Mouse (Mus musculus) megakaryocyte, embryonic 14.5 days (primary cell): ENCODE results near the gene Als2cr12. TPM values are rescaled to one million over a fixed set of nuclear protein-coding genes. Genes with fewer than 3 reads are reported as not detected.
"Not testable (repeated sequence)": the region's sequence is repeated elsewhere in the genome, so short reads cannot be mapped to it uniquely, and the experiment has no call there.

ENCODE experiments used
- H3K27me3 ChIP-seq: replicated peaks from 2 replicates; pipeline ENCODE3; 2012; ENCODE audit warnings: inconsistent platforms
- H3K36me3 ChIP-seq: replicated peaks from 2 replicates; pipeline ENCODE3; 2012; ENCODE audit warnings: low read length, inconsistent platforms, mixed read lengths
- H3K4me1 ChIP-seq: 2 replicates; pipeline ENCODE4 v1.6.1; 2012; ENCODE audit warnings: inconsistent platforms
- H3K4me3 ChIP-seq: replicated peaks from 2 replicates; pipeline ENCODE3; 2012; ENCODE audit warnings: moderate library complexity, mild to moderate bottlenecking, inconsistent platforms
- H3K9me3 ChIP-seq: 2 replicates; pipeline ENCODE4 v1.6.1; 2012; ENCODE audit warnings: inconsistent platforms
- FLI1 ChIP-seq: IDR thresholded peaks from 2 replicates; pipeline ENCODE4 v1.6.1; 2012; ENCODE audit warnings: low read length, inconsistent platforms, mixed read lengths
- GATA1 ChIP-seq: IDR thresholded peaks from 3 replicates; pipeline ENCODE4 v1.6.1; 2012; ENCODE audit warnings: mixed read lengths, low read length, inconsistent platforms, borderline replicate concordance
- polyA plus RNA-seq: library from polyadenylated mRNA; stranded (reverse); fragments of >175 nt; gene quantifications from 2 replicates; pipeline ENCODE4 v1.2.3, GENCODE M21; 2012; ENCODE audit warnings: low replicate concordance; ENCODE audit not compliant: insufficient read depth

Gene Als2cr12
- polyA plus RNA-seq, 1 experiment: not detected

- Histone ChIP-seq H3K27me3 (no peaks in the 10 kb centered on the region), H3K4me1 (peaks cover 17% of the 10 kb centered on the region), H3K4me3 (peak overlapping the region; percentile 94), H3K36me3 (peaks cover 18% of the 10 kb centered on the region), H3K9me3 (no peaks in the 10 kb centered on the region; the same call in 1 of the 2 replicates)
- TF ChIP-seq GATA1: no peak
- no peak for TF ChIP-seq FLI1
These were observed 43.0 kb downstream of the Als2cr12 start for GRCm38 (mm10) chr1:58652480-58653403.

- Histone ChIP-seq H3K36me3 (peaks cover 18% of the 10 kb centered on the region), H3K4me3 (peak overlapping the region; percentile 94), H3K4me1 (peaks cover 17% of the 10 kb centered on the region)
- not testable (repeated sequence) for H3K27me3 ChIP-seq, H3K9me3 ChIP-seq
These were observed 44.0 kb downstream of the Als2cr12 start for GRCm38 (mm10) chr1:58651571-58652456.

DNA sequence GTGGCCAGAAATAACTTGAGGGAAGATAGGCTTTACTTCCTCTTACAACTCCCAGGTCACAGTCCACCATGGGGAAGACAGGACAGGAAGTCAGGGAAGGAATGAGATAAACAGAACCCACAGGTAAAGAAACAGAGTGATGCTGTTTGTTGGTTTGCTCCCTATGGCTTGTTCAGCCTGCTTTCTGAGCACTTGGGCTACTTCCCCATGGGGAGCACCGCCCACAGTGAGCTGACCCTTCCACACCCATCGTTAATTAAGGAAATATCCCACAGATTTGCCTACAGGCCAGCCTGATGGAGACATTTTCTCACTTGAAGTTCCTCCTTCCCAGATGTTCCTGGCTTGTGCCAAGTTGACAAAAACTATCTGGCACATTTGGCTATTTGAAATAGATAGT lies 66.9 kb downstream of the Als2cr12 start:
- H3K9me3 ChIP-seq, H3K27me3 ChIP-seq, H3K4me1 ChIP-seq, H3K4me3 ChIP-seq, H3K36me3 ChIP-seq: not testable (repeated sequence)

- H3K4me1 ChIP-seq: peaks cover 14% of the 10 kb centered on the region
- no peak overlapping the region for H3K4me3 ChIP-seq
- peaks cover 3% of the 10 kb centered on the region for H3K27me3 ChIP-seq
- H3K36me3 ChIP-seq: no peaks in the 10 kb centered on the region
- peaks cover 4% of the 10 kb centered on the region; the same call in 1 of the 2 replicates for H3K9me3 ChIP-seq
- TF ChIP-seq GATA1 (no peak), FLI1 (no peak)
These were observed 73.6 kb downstream of the Als2cr12 start for GRCm38 (mm10) chr1:58621996-58622748.

DNA sequence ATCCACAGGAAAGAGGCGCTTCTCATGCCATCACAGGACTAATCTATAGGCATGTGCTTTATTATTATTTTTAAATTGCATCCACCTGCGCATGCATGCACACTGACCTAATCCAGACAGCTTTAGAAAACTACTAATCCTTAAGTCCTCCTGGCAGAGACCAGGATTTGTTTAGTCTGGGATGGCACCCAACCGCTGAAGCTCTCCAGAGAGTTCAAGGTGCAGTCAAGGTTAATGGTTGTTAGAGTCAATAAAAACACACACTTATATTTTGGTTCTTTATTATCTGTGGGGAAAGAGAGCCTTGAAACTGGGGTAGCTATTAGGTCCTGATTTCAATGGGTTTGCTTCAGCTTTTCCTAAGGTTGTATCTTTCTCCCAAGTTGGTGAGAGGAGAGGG lies 74.5 kb downstream of the Als2cr12 start:
- H3K36me3 ChIP-seq: no peaks in the 10 kb centered on the region
- peaks cover 3% of the 10 kb centered on the region for H3K27me3 ChIP-seq
- peaks cover 20% of the 10 kb centered on the region for H3K4me1 ChIP-seq
- TF ChIP-seq GATA1 (no peak), FLI1 (no peak)
- H3K9me3 ChIP-seq: peaks cover 4% of the 10 kb centered on the region; the same call in 1 of the 2 replicates
- no peak overlapping the region for H3K4me3 ChIP-seq

DNA sequence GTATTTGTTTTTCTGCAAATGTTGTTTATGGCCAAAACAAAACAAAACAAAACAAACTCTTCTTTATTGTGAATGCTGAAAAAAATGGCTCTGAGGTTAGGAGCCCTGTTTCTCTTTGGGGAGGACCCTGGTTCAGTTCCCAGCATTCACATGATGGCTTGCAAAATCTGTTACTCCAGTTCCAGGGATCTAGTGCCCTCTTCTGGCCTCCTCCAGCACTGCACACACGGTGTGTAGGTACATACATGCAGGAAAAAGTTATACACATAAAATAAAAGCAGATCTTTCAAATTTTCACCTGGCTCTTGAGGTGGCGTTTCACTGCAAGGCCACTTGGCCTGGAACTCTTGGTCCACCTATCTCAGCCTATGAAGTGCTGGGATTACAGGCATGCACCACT lies 77.0 kb downstream of the Als2cr12 start:
- TF ChIP-seq GATA1: no peak
- TF ChIP-seq FLI1: no peak

GRCm38 (mm10) chr1:58617978-58618668 lies 77.7 kb downstream of the Als2cr12 start:
- no peaks in the 10 kb centered on the region for H3K36me3 ChIP-seq
- H3K27me3 ChIP-seq: no peaks in the 10 kb centered on the region
- no peak for TF ChIP-seq GATA1
- H3K4me1 ChIP-seq: peaks cover 30% of the 10 kb centered on the region
- peaks cover 4% of the 10 kb centered on the region; the same call in 1 of the 2 replicates for H3K9me3 ChIP-seq
- peak overlapping the region; percentile 69 for H3K4me3 ChIP-seq

More for the DNA sequence above, 77.0 kb downstream of the Als2cr12 start:
- Histone ChIP-seq H3K36me3 (no peaks in the 10 kb centered on the region), H3K4me1 (peaks cover 30% of the 10 kb centered on the region), H3K4me3 (no peak overlapping the region), H3K9me3 (peaks cover 4% of the 10 kb centered on the region; the same call in 1 of the 2 replicates), H3K27me3 (no peaks in the 10 kb centered on the region)

- Histone ChIP-seq H3K4me3 (no peak overlapping the region), H3K4me1 (peaks cover 30% of the 10 kb centered on the region)
These were observed 78.7 kb downstream of the Als2cr12 start for GRCm38 (mm10) chr1:58617076-58617475.

DNA sequence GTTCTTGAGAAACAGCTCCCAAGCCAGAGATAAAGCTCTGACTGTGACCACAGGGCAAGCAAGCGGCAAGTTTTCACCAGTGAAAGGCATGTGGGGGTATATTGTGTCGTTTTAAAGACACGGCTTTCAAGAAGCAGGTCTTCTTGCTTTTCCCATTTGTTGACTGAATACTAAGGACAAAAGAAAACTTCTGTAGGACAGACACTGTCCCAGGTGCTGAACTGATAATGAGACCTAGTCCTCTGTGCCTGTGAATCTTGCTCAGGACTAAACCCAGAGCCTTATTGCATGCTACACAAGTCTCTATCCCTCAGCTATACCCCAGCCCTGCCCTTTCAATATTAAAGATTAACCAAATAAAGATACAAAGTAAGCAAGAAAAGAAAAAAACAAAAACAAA lies 79.6 kb downstream of the Als2cr12 start:
- Histone ChIP-seq H3K36me3 (no peaks in the 10 kb centered on the region), H3K9me3 (peaks cover 4% of the 10 kb centered on the region; the same call in 1 of the 2 replicates), H3K27me3 (no peaks in the 10 kb centered on the region), H3K4me1 (peaks cover 30% of the 10 kb centered on the region), H3K4me3 (no peak overlapping the region)
- TF ChIP-seq GATA1 (no peak), FLI1 (no peak)

More at GRCm38 (mm10) chr1:58617076-58617475, 78.7 kb downstream of the Als2cr12 start:
- H3K9me3 ChIP-seq: peaks cover 4% of the 10 kb centered on the region; the same call in 1 of the 2 replicates
- TF ChIP-seq FLI1 (no peak), GATA1 (no peak)
- H3K27me3 ChIP-seq: no peaks in the 10 kb centered on the region
- H3K36me3 ChIP-seq: no peaks in the 10 kb centered on the region
